Mouse (Mus musculus): Measurements from ENCODE around the gene Dolpp1. TPM values are rescaled to one million over a fixed set of nuclear protein-coding genes. Genes with fewer than 3 reads are reported as not detected.
A peak's percentile ranks its signal among the peaks of the same experiment; 100 is the strongest.
"Not testable (repeated sequence)": the region's sequence is repeated elsewhere in the genome, so short reads cannot be mapped to it uniquely, and the experiment has no call there.

Dolpp1 gene
- polyA plus RNA-seq, 1 experiment from 2014 or later: 23.5 TPM

DNA sequence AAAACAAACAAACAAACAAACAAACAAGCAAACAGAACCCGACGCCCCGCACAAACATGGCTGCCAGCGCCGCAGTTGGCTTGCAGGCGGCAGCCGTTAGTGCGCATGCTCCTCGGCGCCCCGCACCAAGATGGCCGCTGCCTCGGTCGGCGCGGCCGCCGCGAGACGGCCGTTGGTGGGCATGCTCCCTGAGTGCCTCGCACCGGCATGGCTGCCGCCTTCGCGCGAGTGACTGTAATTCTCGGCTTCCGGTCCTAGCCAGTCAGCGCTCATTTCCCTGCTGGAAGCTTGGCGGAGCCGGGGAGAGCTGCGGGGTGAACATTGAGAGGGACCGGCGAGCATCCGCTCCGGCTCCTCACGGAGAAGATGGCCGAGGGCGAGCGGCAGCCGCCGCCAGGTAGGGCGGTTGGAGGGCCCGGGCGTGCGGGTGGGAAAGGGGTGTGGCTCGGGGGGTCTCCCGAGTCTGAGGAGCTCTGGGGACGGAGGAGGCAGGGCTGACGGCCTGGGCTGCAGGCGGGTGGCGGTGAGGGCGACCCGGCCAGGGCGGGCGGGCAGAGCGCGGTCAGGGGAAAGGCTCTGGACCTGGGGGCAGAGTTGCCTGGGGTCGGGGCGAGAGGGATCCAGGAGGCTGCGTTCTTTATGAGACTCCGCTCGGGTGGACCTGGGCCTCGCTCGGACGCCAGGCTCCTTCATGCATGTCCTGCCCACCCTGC lies 24.0 kb downstream of the Dolpp1 start, which contains the start of gene Ptpa:
Gene Ptpa, plus strand, starts transcription at position 104 of the 713 bp plus-strand sequence.
- peaks cover 64% of the 10 kb centered on the region for H3K4me1 ChIP-seq
- peak within 1 kb of the TSS; percentile 97 for H3K27ac ChIP-seq
- no peaks in the 10 kb centered on the region for H3K27me3 ChIP-seq (replicated peaks)
- H3K4me3 ChIP-seq: peak within 1 kb of the TSS; percentile 98
- H3K4me2 ChIP-seq: peak within 1 kb of the TSS; percentile 93
- peak; percentile 69 for ATAC-seq
- H3K9me3 ChIP-seq (replicated peaks): no peaks in the 10 kb centered on the region
- H3K36me3 ChIP-seq: peaks cover 33% of the 10 kb centered on the region
- peak within 1 kb of the TSS; percentile 100 for H3K9ac ChIP-seq
- under 1% methylated on average over 63 of the region's 67 CpGs for WGBS (ENCODE audit: insufficient replicate concordance)

DNA sequence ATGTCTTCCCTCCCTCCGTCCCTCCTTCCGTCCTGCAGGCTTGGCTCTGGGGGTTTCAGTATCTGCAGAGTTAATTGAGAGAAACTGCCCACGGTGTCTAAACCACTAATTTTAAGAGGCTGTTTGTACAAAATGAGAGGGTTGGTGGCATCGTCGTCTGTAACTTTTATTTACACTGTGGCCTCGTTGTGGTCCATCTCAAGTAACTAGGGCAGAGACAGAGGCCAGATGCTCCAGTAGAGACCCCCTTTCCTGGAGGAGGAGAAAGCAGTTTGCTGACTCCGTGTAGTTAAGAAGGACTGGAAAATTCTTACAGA lies 24.6 kb downstream of the Dolpp1 start:
- ATAC-seq: no peak
- Histone ChIP-seq H3K27ac (peak overlapping the region; percentile 97), H3K4me2 (peak overlapping the region; percentile 93), H3K27me3 (replicated peaks) (no peaks in the 10 kb centered on the region), H3K36me3 (peaks cover 37% of the 10 kb centered on the region), H3K9me3 (replicated peaks) (no peaks in the 10 kb centered on the region), H3K4me1 (peaks cover 70% of the 10 kb centered on the region), H3K9ac (peak overlapping the region; percentile 100), H3K4me3 (peak overlapping the region; percentile 98)
- 0% methylated on average over 7 of the region's 7 CpGs for WGBS (ENCODE audit: insufficient replicate concordance)

DNA sequence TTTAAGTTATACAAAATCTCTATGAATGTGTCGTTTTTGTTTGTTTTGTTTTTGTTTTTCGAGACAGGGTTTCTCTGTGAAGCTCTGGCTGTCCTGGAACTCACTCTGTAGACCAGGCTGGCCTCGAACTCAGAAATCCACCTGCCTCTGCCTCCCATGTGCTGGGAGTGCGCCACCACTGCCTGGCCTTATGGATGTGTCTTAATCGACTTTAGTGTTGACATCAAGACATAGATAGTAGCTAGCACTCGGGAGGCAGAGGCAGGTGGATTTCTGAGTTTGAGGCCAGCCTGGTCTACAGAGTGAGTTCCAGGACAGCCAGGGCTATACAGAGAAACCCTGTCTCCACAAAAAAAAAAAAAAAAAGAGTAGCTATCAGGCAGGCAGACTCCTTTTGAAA lies 25.1 kb downstream of the Dolpp1 start:
- H3K4me3 ChIP-seq: peak overlapping the region; percentile 98
- peak overlapping the region; percentile 100 for H3K9ac ChIP-seq
- peaks cover 38% of the 10 kb centered on the region for H3K36me3 ChIP-seq
- not testable (repeated sequence) for H3K9me3 ChIP-seq (replicated peaks); ATAC-seq; H3K27me3 ChIP-seq (replicated peaks)
- H3K27ac ChIP-seq: peak overlapping the region; percentile 97
- WGBS (ENCODE audit: insufficient replicate concordance): 33% methylated on average over 6 of the region's 6 CpGs
- H3K4me2 ChIP-seq: peak overlapping the region; percentile 93
- peaks cover 73% of the 10 kb centered on the region for H3K4me1 ChIP-seq

DNA sequence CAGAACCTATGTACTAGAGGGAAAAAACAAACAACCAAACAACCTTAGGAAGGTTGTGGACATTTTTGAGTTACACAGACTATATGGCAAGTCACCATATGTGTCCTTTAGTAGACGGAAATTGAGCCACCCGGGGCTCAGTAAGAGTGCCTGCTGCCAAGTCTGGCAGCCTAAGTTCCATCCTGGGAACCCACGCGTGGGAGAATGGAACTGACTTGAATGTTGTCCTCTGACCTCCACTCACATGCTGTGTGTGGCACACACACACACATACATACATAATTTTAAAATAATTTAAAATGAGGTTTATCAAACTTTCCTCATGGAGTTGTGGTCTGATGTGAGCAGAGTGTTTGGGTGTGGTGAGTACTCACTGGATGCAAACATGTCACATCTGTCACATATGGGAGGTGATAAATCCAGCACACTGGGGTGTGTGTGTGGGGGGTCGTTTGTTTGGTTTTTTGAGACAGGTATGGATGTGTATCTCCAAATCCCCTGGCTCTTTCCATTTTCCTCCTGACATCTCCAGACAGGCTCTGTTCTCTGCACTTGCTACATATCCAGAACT lies 25.6 kb downstream of the Dolpp1 start:
- Histone ChIP-seq H3K36me3 (peaks cover 38% of the 10 kb centered on the region), H3K9ac (peak overlapping the region; percentile 100), H3K27ac (peak overlapping the region; percentile 97), H3K4me2 (peak overlapping the region; percentile 93), H3K4me1 (peaks cover 76% of the 10 kb centered on the region), H3K9me3 (replicated peaks) (no peaks in the 10 kb centered on the region), H3K4me3 (peak overlapping the region; percentile 98), H3K27me3 (replicated peaks) (no peaks in the 10 kb centered on the region)
- ATAC-seq: peak; percentile 75
- 31% methylated on average over 5 of the region's 5 CpGs for WGBS (ENCODE audit: insufficient replicate concordance)

DNA sequence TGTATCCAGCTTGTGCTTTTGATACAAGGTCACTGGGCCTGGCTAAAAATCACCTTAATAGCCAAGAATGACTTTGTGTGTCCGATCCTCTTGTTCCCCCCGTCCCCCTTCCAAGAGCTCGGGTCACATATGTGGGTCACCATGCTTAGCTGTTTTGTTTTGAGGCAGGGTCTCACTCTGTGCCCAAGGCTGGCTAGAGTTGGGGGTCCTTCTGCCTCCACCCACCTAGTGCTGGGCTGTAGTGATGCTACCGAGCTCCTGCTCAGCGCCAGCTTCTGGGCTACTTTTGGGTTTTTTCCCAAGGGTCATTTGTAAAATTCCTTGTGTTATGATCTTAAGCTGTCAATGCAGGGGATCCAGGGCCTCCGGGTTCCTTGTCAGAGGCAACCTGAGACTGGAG lies 26.2 kb downstream of the Dolpp1 start:
- 64% methylated on average over 6 of the region's 6 CpGs for WGBS (ENCODE audit: insufficient replicate concordance)
- Histone ChIP-seq H3K36me3 (peaks cover 38% of the 10 kb centered on the region), H3K9me3 (replicated peaks) (no peaks in the 10 kb centered on the region), H3K4me3 (peak overlapping the region; percentile 98), H3K27me3 (replicated peaks) (no peaks in the 10 kb centered on the region), H3K4me1 (peaks cover 75% of the 10 kb centered on the region), H3K27ac (peak overlapping the region; percentile 97), H3K9ac (peak overlapping the region; percentile 100), H3K4me2 (peak overlapping the region; percentile 93)
- no peak for ATAC-seq

DNA sequence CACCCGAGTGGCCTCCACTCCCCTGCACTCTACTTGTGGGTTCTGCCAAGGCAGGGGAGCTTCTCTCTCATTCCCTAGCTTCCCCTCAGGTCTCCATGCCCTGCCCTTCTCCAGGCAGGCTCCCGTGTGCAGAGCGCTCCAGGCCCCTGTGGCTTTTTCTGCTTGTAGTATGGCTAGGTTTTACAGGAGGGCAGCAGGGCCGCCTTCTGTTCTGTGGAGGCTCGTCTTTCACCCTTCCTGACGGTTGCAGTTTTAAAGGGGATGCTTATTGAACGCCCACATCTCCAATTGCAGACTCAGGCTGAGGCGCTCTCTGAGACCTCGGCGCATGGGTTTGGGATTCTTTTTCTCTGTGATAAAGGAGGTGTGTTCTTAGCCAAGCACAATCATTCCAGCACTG lies 27.1 kb downstream of the Dolpp1 start:
- peak overlapping the region; percentile 100 for H3K9ac ChIP-seq
- no peaks in the 10 kb centered on the region for H3K9me3 ChIP-seq (replicated peaks)
- H3K27me3 ChIP-seq (replicated peaks): no peaks in the 10 kb centered on the region
- H3K4me1 ChIP-seq: peaks cover 73% of the 10 kb centered on the region
- 32% methylated on average over 10 of the region's 10 CpGs for WGBS (ENCODE audit: insufficient replicate concordance)
- peak overlapping the region; percentile 98 for H3K4me3 ChIP-seq
- H3K27ac ChIP-seq: peak overlapping the region; percentile 97
- ATAC-seq: no peak
- peaks cover 45% of the 10 kb centered on the region for H3K36me3 ChIP-seq
- peak overlapping the region; percentile 93 for H3K4me2 ChIP-seq

DNA sequence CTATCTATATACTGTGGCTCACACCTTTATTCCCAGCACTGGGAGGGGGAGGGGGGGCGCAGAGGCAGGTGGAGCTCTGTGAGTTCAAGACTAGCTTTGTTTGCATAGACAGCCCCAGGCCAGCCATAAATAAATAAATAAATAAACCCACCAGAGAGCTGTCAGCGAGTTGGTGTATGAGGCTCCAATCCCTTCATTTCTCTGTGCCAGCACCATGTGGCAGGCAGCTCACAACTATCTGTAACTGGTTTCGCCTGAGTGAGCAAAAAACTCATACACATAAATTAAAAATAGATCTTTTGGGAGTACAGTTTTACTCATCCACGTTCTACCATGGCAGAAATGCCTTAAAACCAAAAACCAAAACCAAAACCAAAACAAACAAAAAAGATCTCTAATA lies 29.4 kb downstream of the Dolpp1 start:
- H3K36me3 ChIP-seq: peaks cover 53% of the 10 kb centered on the region
- WGBS (ENCODE audit: insufficient replicate concordance): 78% methylated on average over 4 of the region's 4 CpGs
- peaks cover 64% of the 10 kb centered on the region for H3K4me1 ChIP-seq

DNA sequence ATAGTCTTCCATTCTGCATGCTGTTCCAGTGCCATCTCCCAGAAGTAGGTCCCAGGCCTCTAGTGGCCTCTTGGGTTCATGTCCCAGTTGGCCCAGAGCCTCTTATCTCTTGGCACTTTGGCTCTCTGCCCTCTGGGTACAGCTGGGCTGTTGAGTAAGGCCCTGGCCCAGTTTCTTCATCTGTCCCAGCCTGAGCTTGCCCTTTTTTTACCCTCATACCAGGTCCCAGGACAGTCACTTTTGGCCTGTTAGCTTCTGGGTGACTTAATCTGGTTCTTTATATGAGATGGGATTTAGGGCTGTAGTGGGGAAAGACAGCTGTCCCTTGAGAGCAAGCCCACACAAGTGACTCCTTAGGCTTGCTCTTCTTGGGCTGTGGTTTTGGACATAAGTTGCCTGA lies 37.1 kb downstream of the Dolpp1 start:
- no peak for ATAC-seq
- Histone ChIP-seq H3K4me1 (peaks cover 5% of the 10 kb centered on the region), H3K27ac (no peak overlapping the region), H3K27me3 (replicated peaks) (no peaks in the 10 kb centered on the region), H3K4me2 (no peak overlapping the region), H3K9ac (no peak overlapping the region), H3K36me3 (peaks cover 85% of the 10 kb centered on the region), H3K4me3 (no peak overlapping the region), H3K9me3 (replicated peaks) (no peaks in the 10 kb centered on the region)

More for the DNA sequence above, 29.4 kb downstream of the Dolpp1 start:
- Histone ChIP-seq H3K4me2 (no peak overlapping the region), H3K9ac (no peak overlapping the region), H3K27ac (no peak overlapping the region), H3K4me3 (no peak overlapping the region), H3K9me3 (replicated peaks) (no peaks in the 10 kb centered on the region), H3K27me3 (replicated peaks) (no peaks in the 10 kb centered on the region)
- no peak for ATAC-seq

DNA sequence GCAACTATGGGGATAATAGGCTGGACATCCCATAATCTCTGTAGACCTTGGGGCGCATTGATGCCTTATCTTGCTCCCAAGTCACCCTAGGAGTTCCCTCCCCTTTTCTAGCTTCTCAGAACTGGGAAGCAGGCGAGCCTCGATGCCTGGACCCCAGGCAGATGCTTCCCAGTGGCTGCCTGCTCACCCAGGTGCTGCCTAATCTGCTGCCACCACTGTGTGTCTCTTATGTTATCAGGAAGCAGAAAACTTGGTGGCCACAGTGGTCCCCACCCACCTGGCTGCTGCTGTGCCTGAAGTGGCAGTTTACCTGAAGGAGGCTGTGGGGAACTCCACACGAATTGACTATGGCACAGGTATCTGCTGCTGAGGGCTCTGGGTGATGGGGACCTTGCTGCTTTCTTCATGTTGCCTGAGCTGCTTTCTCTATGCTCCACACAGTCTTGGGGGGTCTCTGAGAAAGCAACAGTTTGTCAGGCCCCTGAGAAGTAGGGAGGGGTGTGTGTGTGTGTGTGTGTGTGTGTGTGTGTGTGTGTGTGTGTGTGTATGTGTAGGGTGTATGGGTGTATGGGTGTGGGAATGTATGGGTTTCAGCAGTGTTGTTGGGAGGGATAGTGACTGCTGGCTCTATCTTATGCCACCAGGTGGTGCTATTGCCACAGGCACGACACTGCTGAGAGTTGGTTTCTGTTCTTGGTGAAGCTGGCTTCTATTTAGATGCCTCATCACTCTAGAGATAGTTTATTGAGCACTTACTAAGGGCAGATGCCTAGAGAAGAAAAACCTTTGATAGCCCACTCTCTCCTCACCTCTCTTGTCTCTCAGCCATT lies 43.5 kb downstream of the Dolpp1 start:
- peak overlapping the region; percentile 32 for H3K4me2 ChIP-seq
- no peaks in the 10 kb centered on the region for H3K27me3 ChIP-seq (replicated peaks)
- H3K4me3 ChIP-seq: no peak overlapping the region
- peak overlapping the region; percentile 70 for H3K27ac ChIP-seq
- H3K9ac ChIP-seq: 0 out of 2 replicates have a peak overlapping the region, but pooled peaks have one; percentile 27
- H3K4me1 ChIP-seq: peaks cover 36% of the 10 kb centered on the region
- peaks cover 100% of the 10 kb centered on the region for H3K36me3 ChIP-seq
- ATAC-seq: peak; percentile 69
- 36% methylated on average over 5 of the region's 5 CpGs for WGBS (ENCODE audit: insufficient replicate concordance)
- no peaks in the 10 kb centered on the region for H3K9me3 ChIP-seq (replicated peaks)

DNA sequence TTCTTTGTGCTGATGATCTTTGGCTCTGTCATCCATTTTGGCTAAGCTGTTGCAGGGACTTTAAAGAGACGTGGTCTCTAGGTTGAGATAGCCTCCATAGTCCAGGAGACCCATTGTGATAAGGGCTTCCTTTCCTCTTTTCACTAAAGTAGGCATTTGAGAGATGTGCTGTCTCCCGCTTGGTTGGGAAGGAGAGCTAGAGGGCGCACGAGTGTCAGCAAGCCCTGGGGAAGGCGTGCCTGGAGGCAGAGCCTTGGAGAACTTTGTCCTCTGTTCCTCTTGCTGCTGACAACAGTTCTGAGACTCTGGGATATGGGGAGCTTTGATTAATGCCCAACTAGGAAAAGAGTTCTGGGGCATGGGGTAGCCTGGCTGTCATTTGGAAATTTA lies 44.1 kb downstream of the Dolpp1 start:
- H3K36me3 ChIP-seq: peaks cover 99% of the 10 kb centered on the region
- 80% methylated on average over 5 of the region's 5 CpGs for WGBS (ENCODE audit: insufficient replicate concordance)
- no peaks in the 10 kb centered on the region for H3K27me3 ChIP-seq (replicated peaks)
- no peak for ATAC-seq
- no peak overlapping the region for H3K27ac ChIP-seq
- H3K4me1 ChIP-seq: peaks cover 42% of the 10 kb centered on the region
- H3K4me3 ChIP-seq: no peak overlapping the region
- H3K9me3 ChIP-seq (replicated peaks): no peaks in the 10 kb centered on the region
- H3K4me2 ChIP-seq: no peak overlapping the region
- no peak overlapping the region for H3K9ac ChIP-seq

DNA sequence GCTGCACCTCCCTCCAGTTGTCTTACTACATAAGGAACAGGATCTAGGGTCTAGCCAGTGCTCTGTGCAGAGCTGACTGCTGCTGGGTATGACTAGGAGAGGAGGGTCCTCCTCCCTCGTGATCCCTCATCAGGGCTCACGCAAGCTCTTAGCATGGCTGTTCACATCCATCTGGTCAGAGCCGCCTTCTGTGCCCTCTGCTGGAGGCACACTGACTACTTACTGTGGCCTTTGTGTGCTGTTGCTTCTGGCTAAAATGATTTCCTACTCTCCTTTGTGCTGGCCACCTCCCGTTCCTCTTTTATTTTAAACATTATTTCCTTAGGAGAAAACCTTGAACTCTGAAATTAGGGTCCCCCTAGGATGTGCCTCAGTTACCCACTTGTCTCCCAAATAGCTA lies 44.8 kb downstream of the Dolpp1 start:
- Histone ChIP-seq H3K36me3 (peaks cover 99% of the 10 kb centered on the region), H3K27me3 (replicated peaks) (no peaks in the 10 kb centered on the region), H3K4me2 (no peak overlapping the region), H3K9ac (no peak overlapping the region), H3K9me3 (replicated peaks) (no peaks in the 10 kb centered on the region), H3K27ac (no peak overlapping the region), H3K4me1 (peaks cover 49% of the 10 kb centered on the region), H3K4me3 (no peak overlapping the region)
- 88% methylated on average over 4 of the region's 4 CpGs for WGBS (ENCODE audit: insufficient replicate concordance)
- no peak for ATAC-seq

DNA sequence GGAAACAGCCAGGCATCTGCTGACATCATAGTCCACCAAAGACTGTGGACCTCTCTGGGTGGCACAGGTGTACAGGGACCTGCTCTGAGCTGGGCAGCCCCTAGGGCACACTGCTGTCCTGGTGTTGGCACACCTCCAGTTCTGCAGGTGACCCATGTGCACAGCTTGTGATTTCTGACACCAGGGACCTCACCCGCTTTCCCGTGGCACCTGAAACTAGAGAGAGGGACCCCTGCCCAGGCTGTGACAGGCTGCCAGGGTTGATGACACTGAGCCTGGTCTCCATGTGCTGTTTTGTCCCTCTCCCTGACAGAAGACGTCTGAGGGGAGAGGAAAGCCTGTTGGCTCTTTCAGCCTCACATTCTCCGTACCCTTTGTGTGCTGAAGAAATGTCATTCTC lies 45.7 kb downstream of the Dolpp1 start:
- no peaks in the 10 kb centered on the region for H3K9me3 ChIP-seq (replicated peaks)
- no peak for ATAC-seq
- H3K4me3 ChIP-seq: no peak overlapping the region
- no peak overlapping the region for H3K4me2 ChIP-seq
- 76% methylated on average over 4 of the region's 4 CpGs for WGBS (ENCODE audit: insufficient replicate concordance)
- H3K27me3 ChIP-seq (replicated peaks): no peaks in the 10 kb centered on the region
- H3K4me1 ChIP-seq: peaks cover 58% of the 10 kb centered on the region
- H3K36me3 ChIP-seq: peaks cover 99% of the 10 kb centered on the region
- H3K9ac ChIP-seq: no peak overlapping the region
- H3K27ac ChIP-seq: no peak overlapping the region
